Mouse (Mus musculus) heart, embryonic 11.5 days (tissue): ENCODE measurements around the gene Nt5c3b. TPM values are rescaled to one million over a fixed set of nuclear protein-coding genes. Genes with fewer than 3 reads are reported as not detected.

Experiments
- microRNA-seq: library from miRNA; unstranded; fragments of <30 nt; microRNA quantifications from one replicate; pipeline ENCODE4, GENCODE M21; 2016; ENCODE audit warnings: borderline number of aligned reads
- polyA plus RNA-seq: library from polyadenylated mRNA; unstranded; fragments of >200 nt; fragmentation: Nextera tagmentation; extraction: Ambion mirVana; gene quantifications from 2 replicates; pipeline ENCODE4 v1.2.1, GENCODE M21; 2014

Nt5c3b gene
- polyA plus RNA-seq, 1 experiment from 2014 or later, result 98.8 TPM

Small RNA genes within 50 kb of the gene (microRNA-seq; reads per million reads assigned to microRNA genes)
- not detected for gene Gm27374
- gene Mir7116, result 0.34 reads per million

Other genes with a start within 250 kb of the Nt5c3b start
- not detected in 2 replicates for gene Krt9, start 248.6 kb downstream of the Nt5c3b start, polyA plus RNA-seq
- 1.4 and 1.7 TPM in 2 replicates for gene Krt14, start 234.3 kb downstream of the Nt5c3b start, polyA plus RNA-seq
- gene Krt16, start 192.9 kb downstream of the Nt5c3b start, polyA plus RNA-seq, result not detected in 2 replicates
- 0.14 and 0.82 TPM in 2 replicates for gene Krt17, start 180.8 kb downstream of the Nt5c3b start, polyA plus RNA-seq
- gene Krt42, start 171.9 kb downstream of the Nt5c3b start, polyA plus RNA-seq, result 0.20 TPM in 1 of 2 replicates, not detected in the other
- gene Eif1, start 121.9 kb downstream of the Nt5c3b start, polyA plus RNA-seq, result 1,605 and 1,756 TPM in 2 replicates
- not detected in 2 replicates for gene Gast, start 107.4 kb downstream of the Nt5c3b start, polyA plus RNA-seq
- gene Hap1, start 85.7 kb downstream of the Nt5c3b start, polyA plus RNA-seq, result 3.0 and 3.4 TPM in 2 replicates
- gene Jup, start 44.0 kb downstream of the Nt5c3b start, polyA plus RNA-seq, result 72.2 and 80.6 TPM in 2 replicates
- gene P3h4, start 27.0 kb downstream of the Nt5c3b start, polyA plus RNA-seq, result 67.2 and 70.6 TPM in 2 replicates
- gene Fkbp10, start 26.1 kb downstream of the Nt5c3b start, polyA plus RNA-seq, result 89.3 and 107 TPM in 2 replicates
- gene Klhl10, start 109 bp upstream of the Nt5c3b start, polyA plus RNA-seq, result 0.28 and 0.83 TPM in 2 replicates
- gene Klhl11, start 30.9 kb upstream of the Nt5c3b start, polyA plus RNA-seq, result 8.1 and 8.9 TPM in 2 replicates
- gene Acly, start 86.2 kb upstream of the Nt5c3b start, polyA plus RNA-seq, result 76.6 and 93.9 TPM in 2 replicates
- 0.31 and 1.1 TPM in 2 replicates for gene Ttc25, start 103.8 kb upstream of the Nt5c3b start, polyA plus RNA-seq
- gene Cnp, start 133.1 kb upstream of the Nt5c3b start, polyA plus RNA-seq, result 15.7 and 19.0 TPM in 2 replicates
- gene Nkiras2, start 177.4 kb upstream of the Nt5c3b start, polyA plus RNA-seq, result 65.4 and 66.9 TPM in 2 replicates
- gene Dnajc7, start 178.4 kb upstream of the Nt5c3b start, polyA plus RNA-seq, result 69.4 and 85.1 TPM in 2 replicates